8 mouse cellular contexts compared by ENCODE assay signal in the genomic region with DNA sequence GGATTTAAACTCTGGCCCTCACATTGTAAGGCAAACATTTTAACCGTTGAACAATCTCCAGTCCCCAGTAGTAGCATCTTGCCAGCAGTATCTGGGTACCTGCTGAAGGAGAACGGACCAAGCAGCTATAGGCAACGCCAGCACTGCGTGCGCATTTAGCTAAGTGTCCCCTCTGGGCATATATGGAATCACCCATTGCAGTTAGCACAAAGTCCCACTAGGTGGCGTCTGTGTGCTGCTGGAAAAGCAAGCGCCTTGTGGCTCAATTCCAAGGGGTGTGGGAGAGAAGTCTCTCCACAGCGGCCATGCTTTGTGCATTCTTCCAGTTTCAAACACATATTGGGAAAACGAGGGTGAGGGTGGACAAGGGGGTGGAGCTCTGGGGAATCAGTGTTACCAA. TPM values are rescaled to one million over a fixed set of nuclear protein-coding genes. Genes with fewer than 3 reads are reported as not detected.
DNase-seq lines count a peak whose midpoint lies in the region; ATAC-seq lines count a peak whose summit lies in the region.

No protein-coding gene starts in this region.

- no peaks in the 10 kb centered on the region for H3K27me3 ChIP-seq in forebrain, embryonic 16.5 days (replicated peaks; ENCODE audit: control insufficient read depth, insufficient read depth, low read length)
- peaks cover 4% of the 10 kb centered on the region for H3K27me3 ChIP-seq in hindbrain, embryonic 11.5 days (ENCODE audit: control insufficient read depth, insufficient read depth, low read length)

- H3K9ac ChIP-seq in forebrain, embryonic 16.5 days (replicated peaks; ENCODE audit: low read depth, low read length): no peak overlapping the region
- no peak overlapping the region for H3K9ac ChIP-seq in hindbrain, embryonic 11.5 days (ENCODE audit: low read depth, low read length)

- DNase-seq in R1 (ENCODE audit: low read depth, low spot score): peak; percentile 92
- peak; percentile 90 for DNase-seq in cerebellum, adult 11 months
- peak; percentile 94 for DNase-seq in hindbrain, embryonic 11.5 days (ENCODE audit: low spot score)
- peak; percentile 86 to 90 for DNase-seq in layer of hippocampus, postnatal 25 days (ENCODE audit: extremely low spot score in 1 of 2, low spot score in 1 of 2)
- DNase-seq in right cerebral cortex, postnatal 36 days (ENCODE audit: low spot score in 2 of 2): peak; percentile 77 to 85

- H3K9me3 ChIP-seq in forebrain, embryonic 16.5 days (ENCODE audit: control insufficient read depth, low read length): no peaks in the 10 kb centered on the region
- no peaks in the 10 kb centered on the region for H3K9me3 ChIP-seq in hindbrain, embryonic 11.5 days (ENCODE audit: control insufficient read depth, low read length)

- no peaks in the 10 kb centered on the region for H3K36me3 ChIP-seq in forebrain, embryonic 16.5 days (ENCODE audit: control insufficient read depth, insufficient read depth)
- H3K36me3 ChIP-seq in hindbrain, embryonic 11.5 days (ENCODE audit: control insufficient read depth, insufficient read depth, low read length): no peaks in the 10 kb centered on the region

- peaks cover 32% of the 10 kb centered on the region for H3K4me1 ChIP-seq in forebrain, embryonic 16.5 days (replicated peaks; ENCODE audit: control insufficient read depth, insufficient read depth, low read length)
- no peaks in the 10 kb centered on the region; the same call in 1 of the 2 replicates for H3K4me1 ChIP-seq in hindbrain, embryonic 11.5 days (replicated peaks; ENCODE audit: control insufficient read depth, insufficient read depth, low read length)

- H3K4me3 ChIP-seq in forebrain, embryonic 16.5 days (replicated peaks; ENCODE audit: low read length): no peak overlapping the region
- H3K4me3 ChIP-seq in hindbrain, embryonic 11.5 days (ENCODE audit: low read depth, low read length): no peak overlapping the region

- H3K4me2 ChIP-seq in forebrain, embryonic 16.5 days (ENCODE audit: low read length): no peak overlapping the region
- H3K4me2 ChIP-seq in hindbrain, embryonic 11.5 days (replicated peaks; ENCODE audit: low read depth, low read length): no peak overlapping the region

- no peak overlapping the region for H3K27ac ChIP-seq in forebrain, embryonic 16.5 days (ENCODE audit: low read length)
- H3K27ac ChIP-seq in hindbrain, embryonic 11.5 days (ENCODE audit: low read depth, low read length): no peak overlapping the region

- 3% methylated on average over 9 of the region's 9 CpGs for WGBS in forebrain, embryonic 16.5 days
- WGBS in hindbrain, embryonic 11.5 days: 3% methylated on average over 9 of the region's 9 CpGs

- peak; percentile 39 for ATAC-seq in forebrain, embryonic 16.5 days
- ATAC-seq in hindbrain, embryonic 11.5 days (ENCODE audit: low FRiP score): peak; percentile 48
- peak; percentile 78 for ATAC-seq in megakaryocyte progenitor cell, adult 5-6 weeks (replicated peaks; ENCODE audit: poor library complexity)
- ATAC-seq in inflammation-experienced regulatory T-cells, adult 6 months: no peak

RNA-seq across cellular contexts. Expression of a gene that starts 12.7 kb away (rescaled TPM):
- 18.0 and 19.3 TPM in 2 replicates for polyA plus RNA-seq in forebrain, embryonic 16.5 days (2015; fragmentation: Nextera tagmentation; extraction: Ambion mirVana)
- polyA plus RNA-seq in hindbrain, embryonic 11.5 days (2014; fragmentation: Nextera tagmentation; extraction: Ambion mirVana): 20.9 and 23.2 TPM in 2 replicates
- 1 to 10 TPM; 7.8 to 7.9 TPM for total RNA-seq in layer of hippocampus, postnatal 25 days (2021)
- 7.6 and 9.0 TPM in 2 replicates for total RNA-seq in megakaryocyte progenitor cell, adult 5-6 weeks (2015)
- total RNA-seq in megakaryocyte progenitor cell, adult 5-6 weeks (2017): 10.5 and 11.7 TPM in 2 replicates
- 1 to 10 TPM; 2.0 to 6.1 (median 3.9) TPM for polyA plus RNA-seq in inflammation-experienced regulatory T-cells, adult 6 months (2017; shearing (Covaris generic))

RNA-seq across cellular contexts. Expression of a gene that starts 14.8 kb away (rescaled TPM):
- not detected in 2 replicates for polyA plus RNA-seq in forebrain, embryonic 16.5 days (2015; fragmentation: Nextera tagmentation; extraction: Ambion mirVana)
- 1.4 and 3.3 TPM in 2 replicates for polyA plus RNA-seq in hindbrain, embryonic 11.5 days (2014; fragmentation: Nextera tagmentation; extraction: Ambion mirVana)
- total RNA-seq in layer of hippocampus, postnatal 25 days (2021): under 1 TPM; 0.15 to 0.75 TPM
- 0.47 TPM in 1 of 2 replicates, not detected in the other for total RNA-seq in megakaryocyte progenitor cell, adult 5-6 weeks (2015)
- total RNA-seq in megakaryocyte progenitor cell, adult 5-6 weeks (2017): 1.6 and 2.0 TPM in 2 replicates
- not detected for polyA plus RNA-seq in inflammation-experienced regulatory T-cells, adult 6 months (2017; shearing (Covaris generic))

RNA-seq across cellular contexts. Expression of a gene that starts 21.8 kb away (rescaled TPM):
- 8.5 and 11.7 TPM in 2 replicates for polyA plus RNA-seq in forebrain, embryonic 16.5 days (2015; fragmentation: Nextera tagmentation; extraction: Ambion mirVana)
- polyA plus RNA-seq in hindbrain, embryonic 11.5 days (2014; fragmentation: Nextera tagmentation; extraction: Ambion mirVana): 17.4 and 18.7 TPM in 2 replicates
- 10 to 100 TPM in 1 of 2 experiments, 1 to 10 TPM in 1; 6.4 to 13.1 TPM for total RNA-seq in layer of hippocampus, postnatal 25 days (2021)
- total RNA-seq in megakaryocyte progenitor cell, adult 5-6 weeks (2015): 0.24 and 0.25 TPM in 2 replicates
- 2.0 TPM in 1 of 2 replicates, not detected in the other for total RNA-seq in megakaryocyte progenitor cell, adult 5-6 weeks (2017)
- polyA plus RNA-seq in inflammation-experienced regulatory T-cells, adult 6 months (2017; shearing (Covaris generic)): 10 to 100 TPM in 1 of 3 experiments, 1 to 10 TPM in 2; 4.3 to 14.7 (median 6.4) TPM

RNA-seq across cellular contexts. Expression of a gene that starts 26.2 kb away (rescaled TPM):
- 10.4 and 13.4 TPM in 2 replicates for polyA plus RNA-seq in forebrain, embryonic 16.5 days (2015; fragmentation: Nextera tagmentation; extraction: Ambion mirVana)
- polyA plus RNA-seq in hindbrain, embryonic 11.5 days (2014; fragmentation: Nextera tagmentation; extraction: Ambion mirVana): 5.3 and 6.8 TPM in 2 replicates
- total RNA-seq in layer of hippocampus, postnatal 25 days (2021): 10 to 100 TPM; 33.6 to 34.7 TPM
- not detected in 2 replicates for total RNA-seq in megakaryocyte progenitor cell, adult 5-6 weeks (2015)
- total RNA-seq in megakaryocyte progenitor cell, adult 5-6 weeks (2017): not detected in 2 replicates
- polyA plus RNA-seq in inflammation-experienced regulatory T-cells, adult 6 months (2017; shearing (Covaris generic)): not detected

RNA-seq across cellular contexts. Expression of a gene that starts 27.9 kb away (rescaled TPM):
- polyA plus RNA-seq in forebrain, embryonic 16.5 days (2015; fragmentation: Nextera tagmentation; extraction: Ambion mirVana): 93.6 and 104 TPM in 2 replicates
- polyA plus RNA-seq in hindbrain, embryonic 11.5 days (2014; fragmentation: Nextera tagmentation; extraction: Ambion mirVana): 82.1 and 85.2 TPM in 2 replicates
- total RNA-seq in layer of hippocampus, postnatal 25 days (2021): 10 to 100 TPM; 47.1 to 55.1 TPM
- 17.8 and 21.9 TPM in 2 replicates for total RNA-seq in megakaryocyte progenitor cell, adult 5-6 weeks (2015)
- 34.2 and 41.8 TPM in 2 replicates for total RNA-seq in megakaryocyte progenitor cell, adult 5-6 weeks (2017)
- 100 to 1,000 TPM in 2 of 3 experiments, 10 to 100 TPM in 1; 69.8 to 178 (median 155) TPM for polyA plus RNA-seq in inflammation-experienced regulatory T-cells, adult 6 months (2017; shearing (Covaris generic))
